Mouse (Mus musculus) frontal cortex, postnatal 10 days (tissue): ENCODE results near the gene Gm29609.
"Not testable (repeated sequence)": the region's sequence is repeated elsewhere in the genome, so short reads cannot be mapped to it uniquely, and the experiment has no call there.

Experiments
- DNase-seq, 2 experiments: peaks; one replicate each; pipeline ENCODE4 v3.0.0; 2022; ENCODE audit warnings: low spot score in 2 of 2, mixed read lengths in 1 of 2

Gm29609 gene

GRCm38 (mm10) chr5:31179766-31180630, at the start of gene Gm29609, which contains the start of gene Gtf3c2:
Gm29609 (minus strand) TSS chr5:31179911.
Gtf3c2 (minus strand) TSS chr5:31180144.
- peak; percentile 95 for DNase-seq

GRCm38 (mm10) chr5:31226641-31227040, 46.9 kb upstream of the Gm29609 start:
- DNase-seq = no peak

GRCm38 (mm10) chr5:31222696-31223095, 43.0 kb upstream of the Gm29609 start:
- DNase-seq = no peak

- peak in 1 of 2 experiments; percentile 32 for DNase-seq
Measured at GRCm38 (mm10) chr5:31221304-31221945, 41.7 kb upstream of the Gm29609 start.

- DNase-seq = peak; percentile 92 to 96
Measured at GRCm38 (mm10) chr5:31220448-31221303, 41.0 kb upstream of the Gm29609 start, which contains the start of gene Ppm1g. Ppm1g (minus strand) TSS chr5:31220687.

- DNase-seq = no peak
Measured at GRCm38 (mm10) chr5:31219911-31220447, 40.3 kb upstream of the Gm29609 start.

- DNase-seq = no peak
Measured at GRCm38 (mm10) chr5:31219474-31219873, 39.8 kb upstream of the Gm29609 start.

- no peak for DNase-seq
Measured at GRCm38 (mm10) chr5:31219070-31219469, 39.4 kb upstream of the Gm29609 start.

- DNase-seq = no peak
Measured at GRCm38 (mm10) chr5:31218294-31218693, 38.6 kb upstream of the Gm29609 start.

GRCm38 (mm10) chr5:31216554-31216953, 36.8 kb upstream of the Gm29609 start:
- not testable (repeated sequence) for DNase-seq

GRCm38 (mm10) chr5:31204421-31204820, 24.7 kb upstream of the Gm29609 start:
- DNase-seq = no peak

- no peak for DNase-seq
Measured at GRCm38 (mm10) chr5:31203866-31204265, 24.2 kb upstream of the Gm29609 start.

- no peak for DNase-seq
Measured at GRCm38 (mm10) chr5:31202933-31203332, 23.2 kb upstream of the Gm29609 start.

GRCm38 (mm10) chr5:31201742-31202590, 22.3 kb upstream of the Gm29609 start, which contains the start of gene Zfp513:
Zfp513 (minus strand) TSS chr5:31202303.
- DNase-seq = peak; percentile 96 to 99

- DNase-seq = no peak
Measured at GRCm38 (mm10) chr5:31201042-31201741, 21.5 kb upstream of the Gm29609 start.

GRCm38 (mm10) chr5:31200327-31200768, 20.6 kb upstream of the Gm29609 start:
- DNase-seq = peak in 1 of 2 experiments; percentile 45

- DNase-seq = no peak
Measured at GRCm38 (mm10) chr5:31199893-31200292, 20.2 kb upstream of the Gm29609 start.

- DNase-seq = no peak
Measured at GRCm38 (mm10) chr5:31199321-31199892, 19.7 kb upstream of the Gm29609 start.

GRCm38 (mm10) chr5:31198616-31199320, 19.1 kb upstream of the Gm29609 start:
- DNase-seq = no peak
